ENCODE assay signal across 10 mouse cellular contexts in the genomic region with DNA sequence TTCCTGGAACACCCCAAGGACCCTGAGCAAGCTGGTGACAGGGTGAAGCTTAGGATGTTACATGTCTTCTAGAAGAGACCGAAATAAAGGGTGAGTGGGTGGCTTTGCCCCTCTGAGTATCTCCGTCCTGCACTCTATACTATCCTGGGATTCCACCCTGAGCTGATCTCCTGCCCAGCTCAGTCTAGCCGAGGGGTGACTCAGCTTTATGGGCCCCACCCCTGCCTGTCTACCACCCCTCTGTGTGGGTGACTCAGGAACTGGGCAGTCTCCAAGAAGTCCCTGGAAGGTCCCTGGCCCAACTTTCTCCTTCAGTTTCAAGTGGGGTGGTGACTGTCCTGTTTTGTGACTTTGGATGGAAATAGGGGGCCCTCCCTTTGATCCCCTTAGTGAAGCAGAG. TPM values are rescaled to one million over a fixed set of nuclear protein-coding genes. Genes with fewer than 3 reads are reported as not detected.
DNase-seq lines count a peak whose midpoint lies in the region; ATAC-seq lines count a peak whose summit lies in the region.
"Had no signal": no experiment of that assay in that cellular context is flagged by ENCODE, and none has a peak within 500 bp of the region (broad histone marks: within the 10 kb centered on the region; RNA-seq: fewer than 3 reads in every experiment).

No protein-coding gene starts in this region.

- peak overlapping the region; percentile 27; the same call in 1 of the 2 replicates for H3K9ac ChIP-seq in liver, embryonic 11.5 days (ENCODE audit: low read depth, low read length)
- no peak overlapping the region for H3K9ac ChIP-seq in midbrain, embryonic 13.5 days (replicated peaks)
- H3K9ac ChIP-seq: lung, embryonic 15.5 days had no signal

- 49% methylated on average over 3 of the region's 3 CpGs for WGBS in liver, embryonic 11.5 days
- 88% methylated on average over 3 of the region's 3 CpGs for WGBS in midbrain, embryonic 13.5 days

- peak overlapping the region; percentile 47; the same call in 1 of the 2 replicates for H3K27ac ChIP-seq in liver, embryonic 11.5 days (ENCODE audit: low read depth, low read length)
- no peak overlapping the region for H3K27ac ChIP-seq in midbrain, embryonic 13.5 days
- H3K27ac ChIP-seq: lung, embryonic 15.5 days had no signal

- ATAC-seq in erythroid progenitor cell, adult 5-6 weeks (replicated peaks; ENCODE audit: low FRiP score, poor library complexity, severe bottlenecking): peak; percentile 71
- peak; percentile 74 for ATAC-seq in liver, embryonic 11.5 days (replicated peaks; ENCODE audit: low FRiP score)
- ATAC-seq in midbrain, embryonic 13.5 days: no peak

- no peak overlapping the region for H3K4me3 ChIP-seq in liver, embryonic 11.5 days (ENCODE audit: low read depth, low read length)
- H3K4me3 ChIP-seq in midbrain, embryonic 13.5 days (replicated peaks): no peak overlapping the region
- H3K4me3 ChIP-seq: lung, embryonic 15.5 days had no signal

- peak overlapping the region; percentile 37 for H3K4me2 ChIP-seq in liver, embryonic 11.5 days
- no peak overlapping the region for H3K4me2 ChIP-seq in midbrain, embryonic 13.5 days (replicated peaks)
- H3K4me2 ChIP-seq: lung, embryonic 15.5 days had no signal

- H3K36me3 ChIP-seq in liver, embryonic 11.5 days (ENCODE audit: control insufficient read depth, insufficient read depth, low read length): no peaks in the 10 kb centered on the region
- H3K36me3 ChIP-seq in midbrain, embryonic 13.5 days: no peaks in the 10 kb centered on the region
- H3K36me3 ChIP-seq: lung, embryonic 15.5 days had no signal

- H3K27me3 ChIP-seq in liver, embryonic 11.5 days (replicated peaks; ENCODE audit: control insufficient read depth, insufficient read depth, low read length): no peaks in the 10 kb centered on the region
- peaks cover 34% of the 10 kb centered on the region for H3K27me3 ChIP-seq in midbrain, embryonic 13.5 days
- H3K27me3 ChIP-seq: lung, embryonic 15.5 days had no signal

- peaks cover 32% of the 10 kb centered on the region for H3K4me1 ChIP-seq in liver, embryonic 11.5 days (replicated peaks; ENCODE audit: control insufficient read depth, insufficient read depth, low read length)
- peaks cover 21% of the 10 kb centered on the region for H3K4me1 ChIP-seq in midbrain, embryonic 13.5 days (replicated peaks)

- H3K9me3 ChIP-seq in liver, embryonic 11.5 days (ENCODE audit: control insufficient read depth, low read length): no peaks in the 10 kb centered on the region
- no peaks in the 10 kb centered on the region for H3K9me3 ChIP-seq in midbrain, embryonic 13.5 days
- H3K9me3 ChIP-seq: lung, embryonic 15.5 days had no signal

- DNase-seq in 3134 (ENCODE audit: extremely low read depth, insufficient read length, low spot score) (peak; percentile 64), NIH3T3 (ENCODE audit: low read depth) (peak; percentile 89)
- no peak for DNase-seq in liver, embryonic 11.5 days (ENCODE audit: low spot score)
- no peak for DNase-seq in cerebellum, postnatal 36 days
- DNase-seq in cerebellum, adult 11 months: no peak
- no peak for DNase-seq in kidney, postnatal 4 days
- DNase-seq: kidney, adult 8-10 months had no signal

RNA-seq across cellular contexts. Expression of a gene that starts 1.8 kb away (rescaled TPM):
- 3.4 and 7.9 TPM in 2 replicates for total RNA-seq in erythroid progenitor cell, adult 5-6 weeks (2015; ENCODE audit: low replicate concordance)
- 2.8 and 13.2 TPM in 2 replicates for total RNA-seq in erythroid progenitor cell, adult 5-6 weeks (2017; ENCODE audit: low replicate concordance)
- 38.6 and 39.3 TPM in 2 replicates for polyA plus RNA-seq in liver, embryonic 11.5 days (2014; fragmentation: Nextera tagmentation; extraction: Ambion mirVana)
- polyA plus RNA-seq in midbrain, embryonic 13.5 days (2015; fragmentation: Nextera tagmentation; extraction: Ambion mirVana): 31.8 and 35.9 TPM in 2 replicates

RNA-seq across cellular contexts. Expression of a gene that starts 2.0 kb away (rescaled TPM):
- total RNA-seq in erythroid progenitor cell, adult 5-6 weeks (2015; ENCODE audit: low replicate concordance): 133 TPM in 2 replicates
- 92.7 and 104 TPM in 2 replicates for total RNA-seq in erythroid progenitor cell, adult 5-6 weeks (2017; ENCODE audit: low replicate concordance)
- polyA plus RNA-seq in liver, embryonic 11.5 days (2014; fragmentation: Nextera tagmentation; extraction: Ambion mirVana): 144 and 150 TPM in 2 replicates
- 9.6 and 9.9 TPM in 2 replicates for polyA plus RNA-seq in midbrain, embryonic 13.5 days (2015; fragmentation: Nextera tagmentation; extraction: Ambion mirVana)

RNA-seq across cellular contexts. Expression of a gene that starts 29.5 kb away (rescaled TPM):
- 48.6 and 55.5 TPM in 2 replicates for total RNA-seq in erythroid progenitor cell, adult 5-6 weeks (2015; ENCODE audit: low replicate concordance)
- total RNA-seq in erythroid progenitor cell, adult 5-6 weeks (2017; ENCODE audit: low replicate concordance): 42.6 and 47.1 TPM in 2 replicates
- polyA plus RNA-seq in liver, embryonic 11.5 days (2014; fragmentation: Nextera tagmentation; extraction: Ambion mirVana): 81.4 and 87.1 TPM in 2 replicates
- polyA plus RNA-seq in midbrain, embryonic 13.5 days (2015; fragmentation: Nextera tagmentation; extraction: Ambion mirVana): 47.7 and 48.0 TPM in 2 replicates

RNA-seq across cellular contexts. Expression of a gene that starts 38.8 kb away (rescaled TPM):
- total RNA-seq in erythroid progenitor cell, adult 5-6 weeks (2015; ENCODE audit: low replicate concordance): 2.2 TPM in 1 of 2 replicates, not detected in the other
- total RNA-seq in erythroid progenitor cell, adult 5-6 weeks (2017; ENCODE audit: low replicate concordance): 3.7 TPM in 1 of 2 replicates, not detected in the other
- polyA plus RNA-seq in liver, embryonic 11.5 days (2014; fragmentation: Nextera tagmentation; extraction: Ambion mirVana): 4.0 and 5.6 TPM in 2 replicates
- 0.80 and 1.2 TPM in 2 replicates for polyA plus RNA-seq in midbrain, embryonic 13.5 days (2015; fragmentation: Nextera tagmentation; extraction: Ambion mirVana)

RNA-seq across cellular contexts. Expression of a gene that starts 54.7 kb away (rescaled TPM):
- 4.3 and 7.1 TPM in 2 replicates for total RNA-seq in erythroid progenitor cell, adult 5-6 weeks (2015; ENCODE audit: low replicate concordance)
- total RNA-seq in erythroid progenitor cell, adult 5-6 weeks (2017; ENCODE audit: low replicate concordance): 0.45 and 2.8 TPM in 2 replicates
- 12.6 and 14.5 TPM in 2 replicates for polyA plus RNA-seq in liver, embryonic 11.5 days (2014; fragmentation: Nextera tagmentation; extraction: Ambion mirVana)
- polyA plus RNA-seq in midbrain, embryonic 13.5 days (2015; fragmentation: Nextera tagmentation; extraction: Ambion mirVana): 100 and 105 TPM in 2 replicates

Comparison
In these comparisons a context has a peak if more than half of its experiments do, and no peak if none do; other contexts are left out.
1. DNase-seq: peak in 3134 (single experiment) and NIH3T3 (single experiment); none in liver, embryonic 11.5 days (single experiment), cerebellum, postnatal 36 days (0 of 2), cerebellum, adult 11 months (single experiment) and kidney, postnatal 4 days (0 of 2).
2. RNA of a gene that starts 2.0 kb away (polyA plus RNA-seq): 144 to 150 TPM in liver, embryonic 11.5 days; 9.6 to 9.9 TPM in midbrain, embryonic 13.5 days; every median in the first group is over 10 times any median in the second.